ENCODE assay signal across 8 mouse cellular contexts in genomic region chr16:72663351-72664232, GRCm38 (mm10).
DNase-seq lines count a peak whose midpoint lies in the region; ATAC-seq and TF ChIP-seq lines count a peak whose summit lies in the region.

No protein-coding gene starts in this region.

- no peaks in the 10 kb centered on the region for H3K4me1 ChIP-seq in brown adipose tissue, adult 24 weeks (ENCODE audit: control insufficient read depth, insufficient read depth, insufficient read length, low read length)
- H3K4me1 ChIP-seq in forebrain, embryonic 10.5 days, result peaks cover 36% of the 10 kb centered on the region
- H3K4me1 ChIP-seq in heart, embryonic 14.5 days (ENCODE audit: control insufficient read depth in 2 of 2, insufficient read depth in 2 of 2, low read length in 2 of 2), result no peaks in the 10 kb centered on the region; a peak in 2 of 4 replicates
- peaks cover 5% of the 10 kb centered on the region; the same call in 1 of the 2 replicates for H3K4me1 ChIP-seq in testis, adult 2 months (ENCODE audit: control insufficient read depth, insufficient read depth, low read length)

- H3K79me2 ChIP-seq in myocyte (ENCODE audit: control insufficient read depth, insufficient read depth), result peaks cover 15% of the 10 kb centered on the region

- peak; percentile 72 for ATAC-seq in heart, embryonic 14.5 days (ENCODE audit: insufficient number of reproducible peaks, insufficient read depth, low FRiP score, low read depth)

- peak; percentile 49 for DNase-seq in forebrain, embryonic 10.5 days (ENCODE audit: extremely low spot score, low spot score)
- peak; percentile 71 for DNase-seq in kidney, postnatal 10 days
- DNase-seq in liver, result peak; percentile 33
- DNase-seq in B cell, adult 2 months, result no peak

- H3ac ChIP-seq in myocyte (ENCODE audit: control insufficient read depth, insufficient read length), result peak overlapping the region; percentile 0

- no peak for TF ChIP-seq CTCF in testis, adult 2 months (IDR thresholded peaks at IDR 0.05; ENCODE audit: control insufficient read depth, insufficient read depth, insufficient replicate concordance, low read depth, low read length)

- no peak for TF ChIP-seq POLR2A in myocyte (IDR thresholded peaks at IDR 0.05; ENCODE audit: insufficient read length, low read depth)
- no peak for TF ChIP-seq POLR2A in testis, adult 2 months (IDR thresholded peaks at IDR 0.05; ENCODE audit: control insufficient read depth, low read depth, low read length)

- H3K9ac ChIP-seq in heart, embryonic 14.5 days (ENCODE audit: low read length), result peak overlapping the region; percentile 77

- H3K27me3 ChIP-seq in forebrain, embryonic 10.5 days (ENCODE audit: poor library complexity, severe bottlenecking), result peaks cover 11% of the 10 kb centered on the region
- H3K27me3 ChIP-seq in heart, embryonic 14.5 days (ENCODE audit: control insufficient read depth, insufficient read depth, low read length), result no peaks in the 10 kb centered on the region
- H3K27me3 ChIP-seq in myocyte (ENCODE audit: control insufficient read depth, insufficient read depth, insufficient read length), result no peaks in the 10 kb centered on the region
- no peaks in the 10 kb centered on the region for H3K27me3 ChIP-seq in testis, adult 2 months (ENCODE audit: control insufficient read depth, insufficient read depth, low read length)

- no peaks in the 10 kb centered on the region for H3K9me3 ChIP-seq in forebrain, embryonic 10.5 days
- no peaks in the 10 kb centered on the region for H3K9me3 ChIP-seq in heart, embryonic 14.5 days (ENCODE audit: control insufficient read depth, low read length)

- H3K27ac ChIP-seq in brown adipose tissue, adult 24 weeks (replicated peaks; ENCODE audit: low read depth, low read length), result no peak overlapping the region
- H3K27ac ChIP-seq in forebrain, embryonic 10.5 days, result peak overlapping the region; percentile 96
- H3K27ac ChIP-seq in heart, embryonic 14.5 days (replicated peaks in 1 of 2; ENCODE audit: control insufficient read depth in 1 of 2, insufficient read depth in 1 of 2, low read depth in 2 of 2, low read length in 2 of 2), result peak overlapping the region; percentile 72 to 95
- H3K27ac ChIP-seq in testis, adult 2 months (ENCODE audit: control insufficient read depth, insufficient read depth, low read depth, low read length), result no peak overlapping the region

- H3K4me3 ChIP-seq in brown adipose tissue, adult 24 weeks (ENCODE audit: insufficient read depth, low read depth, low read length), result peak overlapping the region; percentile 54
- H3K4me3 ChIP-seq in forebrain, embryonic 10.5 days, result peak overlapping the region; percentile 68
- peak overlapping the region; percentile 83 to 87 for H3K4me3 ChIP-seq in heart, embryonic 14.5 days (ENCODE audit: control insufficient read depth in 1 of 2, insufficient read depth in 1 of 2, low read depth in 1 of 2, low read length in 2 of 2)
- H3K4me3 ChIP-seq in myocyte, result peak overlapping the region; percentile 55
- peak overlapping the region; percentile 66 for H3K4me3 ChIP-seq in testis, adult 2 months (ENCODE audit: control insufficient read depth, low read depth, low read length)

- peak overlapping the region; percentile 85 for H3K4me2 ChIP-seq in heart, embryonic 14.5 days (ENCODE audit: low read length)
- peak overlapping the region; percentile 75 for H3K4me2 ChIP-seq in myocyte (ENCODE audit: low read depth)

- 0 out of 2 replicates have a peak, but pooled peaks cover 3% of the 10 kb centered on the region for H3K36me3 ChIP-seq in forebrain, embryonic 10.5 days (replicated peaks)
- H3K36me3 ChIP-seq in heart, embryonic 14.5 days (ENCODE audit: control insufficient read depth, insufficient read depth, low read length), result no peaks in the 10 kb centered on the region
- H3K36me3 ChIP-seq in myocyte (ENCODE audit: control insufficient read depth, insufficient read depth), result no peaks in the 10 kb centered on the region
- H3K36me3 ChIP-seq in testis, adult 2 months (ENCODE audit: control insufficient read depth, insufficient read depth, low read length), result no peaks in the 10 kb centered on the region

- WGBS in forebrain, embryonic 10.5 days, result under 1% methylated on average over 55 of the region's 55 CpGs
- under 1% methylated on average over 53 of the region's 55 CpGs for WGBS in heart, embryonic 14.5 days

TF ChIP-seq in myocyte, 11 proteins besides CTCF, POLR2A, EP300 and RAD21:
- TF ChIP-seq E2F4 (IDR thresholded peaks at IDR 0.05; ENCODE audit: insufficient read depth), result no peak
- TF ChIP-seq MAX (IDR thresholded peaks at IDR 0.05; ENCODE audit: low read depth), result no peak
- TF ChIP-seq USF1 (IDR thresholded peaks at IDR 0.05; ENCODE audit: low read depth), result no peak
- TF ChIP-seq TCF3 (IDR thresholded peaks at IDR 0.05; ENCODE audit: insufficient read length, low read depth), result no peak
- no peak for TF ChIP-seq SRF (IDR thresholded peaks at IDR 0.05; ENCODE audit: control insufficient read depth, insufficient read length, low read depth)
- TF ChIP-seq MYOD1 (IDR thresholded peaks at IDR 0.05; ENCODE audit: control insufficient read depth in 1 of 3, insufficient read length in 2 of 3, low read depth in 2 of 3), result peak in 1 of 3 experiments; percentile 32
- TF ChIP-seq POLR2AphosphoS2 (IDR thresholded peaks at IDR 0.05; ENCODE audit: insufficient read length, low read depth), result no peak
- TF ChIP-seq TCF12 (IDR thresholded peaks at IDR 0.05; ENCODE audit: insufficient read depth, poor library complexity, severe bottlenecking), result no peak
- no peak for TF ChIP-seq CEBPB (IDR thresholded peaks at IDR 0.05; ENCODE audit: insufficient read depth, poor library complexity, severe bottlenecking)
- peak in 1 of 3 experiments; percentile 18 for TF ChIP-seq MYOG (IDR thresholded peaks at IDR 0.05; ENCODE audit: control insufficient read depth in 1 of 3, insufficient read depth in 1 of 3, insufficient read length in 2 of 3, low read depth in 2 of 3)
- TF ChIP-seq REST (IDR thresholded peaks at IDR 0.05; ENCODE audit: insufficient read depth, insufficient read length), result no peak

Comparison
In these comparisons a context has a peak if more than half of its experiments do, and no peak if none do; other contexts are left out.
1. H3K27ac ChIP-seq: peak in forebrain, embryonic 10.5 days (single experiment) and heart, embryonic 14.5 days (2 of 2); none in brown adipose tissue, adult 24 weeks (single experiment) and testis, adult 2 months (single experiment).
2. DNase-seq: peak in forebrain, embryonic 10.5 days (single experiment), kidney, postnatal 10 days (single experiment) and liver (single experiment); none in B cell, adult 2 months (0 of 2).
3. Peak in every context shown above with its lines, with median percentiles within 50 percentile points of each other: H3K4me3 ChIP-seq.